Mouse (Mus musculus): Measurements from ENCODE around the gene Zfp37. TPM values are rescaled to one million over a fixed set of nuclear protein-coding genes. Genes with fewer than 3 reads are reported as not detected.
A peak's percentile ranks its signal among the peaks of the same experiment; 100 is the strongest.
"Not testable (repeated sequence)": the region's sequence is repeated elsewhere in the genome, so short reads cannot be mapped to it uniquely, and the experiment has no call there.

Zfp37 gene
- polyA plus RNA-seq, 1 experiment from 2014 or later = 39.2 TPM

- ATAC-seq (ENCODE audit: low FRiP score, low TSS enrichment) (no peak), DNase-seq (no peak)
- H3K9ac ChIP-seq (replicated peaks; ENCODE audit: low read length) = no peak overlapping the region
- H3K36me3 ChIP-seq (ENCODE audit: control insufficient read depth, insufficient read depth, low read length) = peaks cover 90% of the 10 kb centered on the region
- H3K4me3 ChIP-seq (replicated peaks; ENCODE audit: low read depth, low read length) = no peak overlapping the region
- 98% methylated on average over 7 of the region's 7 CpGs for WGBS
- no peak overlapping the region for H3K27ac ChIP-seq (replicated peaks; ENCODE audit: low read depth, low read length)
- no peaks in the 10 kb centered on the region for H3K4me1 ChIP-seq (ENCODE audit: control insufficient read depth, insufficient read depth, low read length)
- peaks cover 29% of the 10 kb centered on the region for H3K9me3 ChIP-seq (ENCODE audit: control insufficient read depth, low read length)
- H3K27me3 ChIP-seq (ENCODE audit: control insufficient read depth, insufficient read depth, low read length) = no peaks in the 10 kb centered on the region
- no peak overlapping the region for H3K4me2 ChIP-seq (ENCODE audit: low read length)
These were observed 30.8 kb downstream of the Zfp37 start for GRCm38 (mm10) chr4:62199923-62200529.

- ATAC-seq (ENCODE audit: low FRiP score, low TSS enrichment) (no peak), DNase-seq (no peak)
- peaks cover 57% of the 10 kb centered on the region for H3K9me3 ChIP-seq (ENCODE audit: control insufficient read depth, low read length)
These were observed 42.1 kb downstream of the Zfp37 start for GRCm38 (mm10) chr4:62188778-62189177.

GRCm38 (mm10) chr4:62177282-62177681 lies 53.6 kb downstream of the Zfp37 start:
- no peak for ATAC-seq (ENCODE audit: low FRiP score, low TSS enrichment)
- 39% methylated on average over 5 of the region's 5 CpGs for WGBS
- H3K4me1 ChIP-seq (ENCODE audit: control insufficient read depth, insufficient read depth, low read length) = no peaks in the 10 kb centered on the region

More at GRCm38 (mm10) chr4:62188778-62189177, 42.1 kb downstream of the Zfp37 start:
- Histone ChIP-seq H3K4me2 (ENCODE audit: low read length) (no peak overlapping the region), H3K4me3 (replicated peaks; ENCODE audit: low read depth, low read length) (no peak overlapping the region), H3K9ac (replicated peaks; ENCODE audit: low read length) (no peak overlapping the region), H3K27me3 (ENCODE audit: control insufficient read depth, insufficient read depth, low read length) (no peaks in the 10 kb centered on the region), H3K36me3 (ENCODE audit: control insufficient read depth, insufficient read depth, low read length) (peaks cover 60% of the 10 kb centered on the region), H3K4me1 (ENCODE audit: control insufficient read depth, insufficient read depth, low read length) (no peaks in the 10 kb centered on the region), H3K27ac (replicated peaks; ENCODE audit: low read depth, low read length) (no peak overlapping the region)

GRCm38 (mm10) chr4:62174471-62174870 lies 56.4 kb downstream of the Zfp37 start:
- Histone ChIP-seq H3K9me3 (ENCODE audit: control insufficient read depth, low read length) (no peaks in the 10 kb centered on the region), H3K9ac (replicated peaks; ENCODE audit: low read length) (no peak overlapping the region), H3K4me3 (replicated peaks; ENCODE audit: low read depth, low read length) (no peak overlapping the region), H3K27me3 (ENCODE audit: control insufficient read depth, insufficient read depth, low read length) (no peaks in the 10 kb centered on the region), H3K4me2 (ENCODE audit: low read length) (no peak overlapping the region), H3K27ac (replicated peaks; ENCODE audit: low read depth, low read length) (no peak overlapping the region), H3K4me1 (ENCODE audit: control insufficient read depth, insufficient read depth, low read length) (no peaks in the 10 kb centered on the region), H3K36me3 (ENCODE audit: control insufficient read depth, insufficient read depth, low read length) (no peaks in the 10 kb centered on the region)
- WGBS = 86% methylated on average over 4 of the region's 4 CpGs
- ATAC-seq (ENCODE audit: low FRiP score, low TSS enrichment) (no peak), DNase-seq (no peak)

More at GRCm38 (mm10) chr4:62177282-62177681, 53.6 kb downstream of the Zfp37 start:
- H3K36me3 ChIP-seq (ENCODE audit: control insufficient read depth, insufficient read depth, low read length) = no peaks in the 10 kb centered on the region
- H3K9ac ChIP-seq (replicated peaks; ENCODE audit: low read length) = no peak overlapping the region
- H3K27ac ChIP-seq (replicated peaks; ENCODE audit: low read depth, low read length) = no peak overlapping the region
- H3K4me3 ChIP-seq (replicated peaks; ENCODE audit: low read depth, low read length) = no peak overlapping the region
- no peaks in the 10 kb centered on the region for H3K9me3 ChIP-seq (ENCODE audit: control insufficient read depth, low read length)
- DNase-seq = peak; percentile 58
- H3K4me2 ChIP-seq (ENCODE audit: low read length) = no peak overlapping the region
- no peaks in the 10 kb centered on the region for H3K27me3 ChIP-seq (ENCODE audit: control insufficient read depth, insufficient read depth, low read length)

GRCm38 (mm10) chr4:62167636-62168035 lies 63.2 kb downstream of the Zfp37 start:
- 93% methylated on average over 13 of the region's 13 CpGs for WGBS
- H3K9ac ChIP-seq (replicated peaks; ENCODE audit: low read length); H3K4me1 ChIP-seq (ENCODE audit: control insufficient read depth, insufficient read depth, low read length); H3K4me3 ChIP-seq (replicated peaks; ENCODE audit: low read depth, low read length); DNase-seq; H3K27me3 ChIP-seq (ENCODE audit: control insufficient read depth, insufficient read depth, low read length); H3K36me3 ChIP-seq (ENCODE audit: control insufficient read depth, insufficient read depth, low read length); H3K27ac ChIP-seq (replicated peaks; ENCODE audit: low read depth, low read length); H3K9me3 ChIP-seq (ENCODE audit: control insufficient read depth, low read length); H3K4me2 ChIP-seq (ENCODE audit: low read length); ATAC-seq (ENCODE audit: low FRiP score, low TSS enrichment): not testable (repeated sequence)

GRCm38 (mm10) chr4:62158401-62158800 lies 72.4 kb downstream of the Zfp37 start:
- Histone ChIP-seq H3K4me3 (replicated peaks; ENCODE audit: low read depth, low read length) (no peak overlapping the region), H3K4me2 (ENCODE audit: low read length) (no peak overlapping the region), H3K27ac (replicated peaks; ENCODE audit: low read depth, low read length) (no peak overlapping the region), H3K4me1 (ENCODE audit: control insufficient read depth, insufficient read depth, low read length) (no peaks in the 10 kb centered on the region), H3K9ac (replicated peaks; ENCODE audit: low read length) (no peak overlapping the region), H3K9me3 (ENCODE audit: control insufficient read depth, low read length) (no peaks in the 10 kb centered on the region), H3K27me3 (ENCODE audit: control insufficient read depth, insufficient read depth, low read length) (no peaks in the 10 kb centered on the region), H3K36me3 (ENCODE audit: control insufficient read depth, insufficient read depth, low read length) (no peaks in the 10 kb centered on the region)
- 69% methylated on average over 1 of the region's 1 CpGs for WGBS
- no peak for DNase-seq
- ATAC-seq (ENCODE audit: low FRiP score, low TSS enrichment) = no peak

- Histone ChIP-seq H3K4me3 (replicated peaks; ENCODE audit: low read depth, low read length) (no peak within 1 kb of the TSS), H3K9ac (replicated peaks; ENCODE audit: low read length) (no peak within 1 kb of the TSS), H3K27ac (replicated peaks; ENCODE audit: low read depth, low read length) (no peak within 1 kb of the TSS), H3K4me2 (ENCODE audit: low read length) (no peak within 1 kb of the TSS), H3K4me1 (ENCODE audit: control insufficient read depth, insufficient read depth, low read length) (no peaks in the 10 kb centered on the region), H3K36me3 (ENCODE audit: control insufficient read depth, insufficient read depth, low read length) (no peaks in the 10 kb centered on the region), H3K9me3 (ENCODE audit: control insufficient read depth, low read length) (no peaks in the 10 kb centered on the region), H3K27me3 (ENCODE audit: control insufficient read depth, insufficient read depth, low read length) (no peaks in the 10 kb centered on the region)
- ATAC-seq (ENCODE audit: low FRiP score, low TSS enrichment) (no peak), DNase-seq (no peak)
- 82% methylated on average over 2 of the region's 2 CpGs for WGBS
These were observed 80.0 kb downstream of the Zfp37 start, which contains the start of gene Mup21 for GRCm38 (mm10) chr4:62150811-62151210. Gene Mup21 (minus strand): TSS chr4:62150863.

Other genes with a start within 250 kb of the Zfp37 start
- not detected in 2 replicates for gene Mup20, start 176.9 kb downstream of the Zfp37 start, polyA plus RNA-seq (2014; fragmentation: Nextera tagmentation; extraction: Ambion mirVana)
- gene Mup3, start 143.7 kb downstream of the Zfp37 start, polyA plus RNA-seq (2014; fragmentation: Nextera tagmentation; extraction: Ambion mirVana) = not detected in 2 replicates
- not detected in 2 replicates for gene Mup21, start 80.2 kb downstream of the Zfp37 start, polyA plus RNA-seq (2014; fragmentation: Nextera tagmentation; extraction: Ambion mirVana)
- gene Slc31a2, start 31.5 kb upstream of the Zfp37 start, polyA plus RNA-seq (2014; fragmentation: Nextera tagmentation; extraction: Ambion mirVana) = 9.2 and 10.2 TPM in 2 replicates
- 17.6 and 23.0 TPM in 2 replicates for gene Fkbp15, start 129.5 kb upstream of the Zfp37 start, polyA plus RNA-seq (2014; fragmentation: Nextera tagmentation; extraction: Ambion mirVana)
- 24.8 and 38.1 TPM in 2 replicates for gene Slc31a1, start 129.7 kb upstream of the Zfp37 start, polyA plus RNA-seq (2014; fragmentation: Nextera tagmentation; extraction: Ambion mirVana)
- 97.5 and 98.5 TPM in 2 replicates for gene Cdc26, start 177.6 kb upstream of the Zfp37 start, polyA plus RNA-seq (2014; fragmentation: Nextera tagmentation; extraction: Ambion mirVana)
- 13.1 and 15.9 TPM in 2 replicates for gene Prpf4, start 177.8 kb upstream of the Zfp37 start, polyA plus RNA-seq (2014; fragmentation: Nextera tagmentation; extraction: Ambion mirVana)
- 0.15 TPM in 1 of 2 replicates, not detected in the other for gene Rnf183, start 204.2 kb upstream of the Zfp37 start, polyA plus RNA-seq (2014; fragmentation: Nextera tagmentation; extraction: Ambion mirVana)
- 9.3 and 10.2 TPM in 2 replicates for gene Wdr31, start 239.8 kb upstream of the Zfp37 start, polyA plus RNA-seq (2014; fragmentation: Nextera tagmentation; extraction: Ambion mirVana)
- gene Bspry, start 249.0 kb upstream of the Zfp37 start, polyA plus RNA-seq (2014; fragmentation: Nextera tagmentation; extraction: Ambion mirVana) = 0.32 and 0.43 TPM in 2 replicates

Measured in midbrain, embryonic 14.5 days (tissue).